Mouse (Mus musculus) cerebellum, adult 9-10 months (tissue): Measurements from ENCODE around the gene Dmd.
"Not testable (repeated sequence)": the region's sequence is repeated elsewhere in the genome, so short reads cannot be mapped to it uniquely, and the experiment has no call there.

Experiments
- DNase-seq: peaks from one replicate; pipeline ENCODE4 v3.0.0; 2022

Gene Dmd

GRCm38 (mm10) chrX:82948630-82949029 is at the start of gene Dmd:
Gene Dmd, plus strand, starts transcription at chrX:82948870.
- DNase-seq, result no peak

GRCm38 (mm10) chrX:82901515-82901914 is 47.2 kb upstream of the Dmd start:
- DNase-seq, result no peak

- no peak for DNase-seq
These were observed 39.0 kb downstream of the Dmd start for GRCm38 (mm10) chrX:82987683-82988082.

- DNase-seq, result no peak
These were observed 101.5 kb downstream of the Dmd start for GRCm38 (mm10) chrX:83050190-83050589.

- DNase-seq, result no peak
These were observed 167.7 kb downstream of the Dmd start for GRCm38 (mm10) chrX:83116171-83116876.

GRCm38 (mm10) chrX:83117198-83117597 is 168.5 kb downstream of the Dmd start:
- no peak for DNase-seq

- no peak for DNase-seq
These were observed 271.9 kb downstream of the Dmd start for GRCm38 (mm10) chrX:83220563-83220962.

GRCm38 (mm10) chrX:83221050-83221449 is 272.4 kb downstream of the Dmd start:
- DNase-seq, result no peak

GRCm38 (mm10) chrX:83487598-83487997 is 538.9 kb downstream of the Dmd start, which contains the start of gene Tsga8:
Gene Tsga8, minus strand, starts transcription at chrX:83487924.
- DNase-seq, result no peak

GRCm38 (mm10) chrX:83674998-83675397 is 726.3 kb downstream of the Dmd start:
- DNase-seq, result no peak

- no peak for DNase-seq
These were observed 737.9 kb downstream of the Dmd start for GRCm38 (mm10) chrX:83686547-83686946.

- DNase-seq, result peak; percentile 18
These were observed 791.9 kb downstream of the Dmd start for GRCm38 (mm10) chrX:83740533-83740932.

- DNase-seq, result no peak
These were observed 797.8 kb downstream of the Dmd start for GRCm38 (mm10) chrX:83746301-83747008.

- no peak for DNase-seq
These were observed 838.7 kb downstream of the Dmd start for GRCm38 (mm10) chrX:83787406-83787805.

GRCm38 (mm10) chrX:83867469-83867868 is 918.8 kb downstream of the Dmd start:
- DNase-seq, result peak; percentile 23

- not testable (repeated sequence) for DNase-seq
These were observed 926.7 kb downstream of the Dmd start for GRCm38 (mm10) chrX:83875389-83875788.

- DNase-seq, result no peak
These were observed 1027.2 kb downstream of the Dmd start for GRCm38 (mm10) chrX:83975895-83976294.

GRCm38 (mm10) chrX:84001294-84001693 is 1052.6 kb downstream of the Dmd start:
- DNase-seq, result peak; percentile 27

- not testable (repeated sequence) for DNase-seq
These were observed 1113.8 kb downstream of the Dmd start for GRCm38 (mm10) chrX:84062431-84062830.

- no peak for DNase-seq
These were observed 1217.2 kb downstream of the Dmd start for GRCm38 (mm10) chrX:84165872-84166271.

- no peak for DNase-seq
These were observed 1292.7 kb downstream of the Dmd start for GRCm38 (mm10) chrX:84241297-84241859.

- DNase-seq, result peak; percentile 71
These were observed 1381.9 kb downstream of the Dmd start for GRCm38 (mm10) chrX:84330593-84330992.

GRCm38 (mm10) chrX:84332177-84332576 is 1383.5 kb downstream of the Dmd start:
- peak; percentile 62 for DNase-seq

GRCm38 (mm10) chrX:84364981-84365380 is 1416.3 kb downstream of the Dmd start:
- DNase-seq, result peak; percentile 4
